Mouse (Mus musculus): ENCODE results near the gene Cap1.

- TF ChIP-seq POLR2A (IDR thresholded peaks at IDR 0.05; ENCODE audit: control insufficient read depth, extremely low read depth, insufficient read depth, low read length, poor library complexity) (no peak), CTCF (IDR thresholded peaks at IDR 0.05; ENCODE audit: borderline replicate concordance, control insufficient read depth, extremely low read depth, insufficient read depth, low read length, poor library complexity) (no peak)
Observed at GRCm38 (mm10) chr4:122890881-122891481, 5.1 kb upstream of the Cap1 start.

All from thymus, adult 2 months (tissue).